Mouse (Mus musculus) retina, embryonic 14.5 days (tissue): ENCODE results near the gene Ip6k2.

Experiments
- DNase-seq: peaks from one replicate; pipeline ENCODE4 v3.0.0-alpha.2; 2015; ENCODE audit warnings: low spot score

The Ip6k2 gene

DNA sequence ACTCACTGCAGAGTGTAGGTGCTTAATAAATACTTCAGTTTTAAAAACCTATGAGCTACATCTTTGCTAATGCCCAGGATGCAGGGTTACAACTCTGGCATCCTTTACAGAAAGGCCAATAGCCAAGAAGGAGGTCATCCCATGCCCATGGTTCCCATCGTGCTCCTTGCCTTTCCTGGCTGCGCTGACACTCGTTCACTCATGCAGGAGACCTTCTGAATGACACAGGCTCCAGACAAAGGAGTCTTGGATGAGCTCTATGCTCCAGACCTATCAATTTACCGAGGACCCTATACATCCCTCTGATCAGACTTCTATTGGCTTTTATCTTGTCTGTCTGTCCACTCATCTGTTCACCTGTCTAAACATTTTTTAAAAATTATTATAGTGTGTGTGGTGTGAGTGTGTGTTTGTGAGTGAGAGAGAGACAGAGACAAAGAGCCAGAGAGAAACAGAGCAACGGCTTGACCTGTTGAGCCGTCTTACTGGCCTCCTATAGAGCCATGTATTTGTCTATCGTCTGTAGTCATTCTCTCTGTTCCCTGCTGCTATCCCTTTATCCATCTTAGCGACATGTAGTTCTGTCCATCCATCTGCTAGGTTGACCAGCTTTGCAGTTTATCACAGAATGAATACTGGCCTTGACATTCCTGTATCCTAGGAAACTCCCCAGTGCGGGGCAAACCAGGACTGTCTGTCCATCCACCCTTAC lies 604 bp upstream of the Ip6k2 start:
- DNase-seq, result peak; percentile 42

- DNase-seq, result peak; percentile 81
These were observed 1.8 kb downstream of the Ip6k2 start for GRCm38 (mm10) chr9:108785416-108785815.

GRCm38 (mm10) chr9:108786494-108786893 lies 2.9 kb downstream of the Ip6k2 start:
- DNase-seq, result no peak

DNA sequence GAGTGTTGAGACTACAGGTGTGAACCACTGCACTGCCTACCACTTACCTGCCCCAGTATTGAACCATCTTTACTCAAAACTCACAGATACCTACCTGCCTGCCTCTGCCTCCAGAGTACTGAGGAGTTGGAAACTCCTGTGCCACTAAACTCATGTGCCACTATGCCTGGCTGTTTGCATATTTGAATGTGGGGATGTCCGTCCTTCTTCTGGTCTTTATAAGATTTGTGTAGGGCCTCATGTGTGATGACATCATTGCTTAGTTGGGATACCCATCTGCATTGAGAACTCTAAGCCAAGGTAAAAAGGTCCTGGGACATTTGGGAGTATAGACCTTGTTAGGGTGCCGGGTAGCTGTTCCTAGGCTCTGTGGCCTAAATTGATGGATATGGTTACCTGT lies 3.5 kb downstream of the Ip6k2 start:
- no peak for DNase-seq

DNA sequence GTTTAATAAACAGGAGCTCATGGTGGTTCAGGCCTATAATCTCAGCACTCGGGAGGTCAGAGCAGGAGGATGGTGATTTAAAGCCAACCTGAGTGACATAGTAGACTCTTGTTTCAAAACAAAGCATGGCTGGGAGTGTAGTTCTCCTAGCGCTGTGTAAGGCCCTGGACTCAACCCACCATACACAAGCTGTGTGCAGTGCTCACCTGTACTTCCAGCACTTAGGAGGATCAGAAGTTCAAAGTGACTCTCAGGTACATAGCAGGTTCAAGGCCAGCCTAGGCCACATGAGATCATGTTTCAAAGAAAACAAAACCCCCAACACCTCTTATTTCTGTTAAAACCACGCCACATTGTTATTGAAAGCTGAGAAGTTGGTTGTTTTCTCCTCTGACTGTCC lies 5.1 kb downstream of the Ip6k2 start:
- DNase-seq, result no peak

DNA sequence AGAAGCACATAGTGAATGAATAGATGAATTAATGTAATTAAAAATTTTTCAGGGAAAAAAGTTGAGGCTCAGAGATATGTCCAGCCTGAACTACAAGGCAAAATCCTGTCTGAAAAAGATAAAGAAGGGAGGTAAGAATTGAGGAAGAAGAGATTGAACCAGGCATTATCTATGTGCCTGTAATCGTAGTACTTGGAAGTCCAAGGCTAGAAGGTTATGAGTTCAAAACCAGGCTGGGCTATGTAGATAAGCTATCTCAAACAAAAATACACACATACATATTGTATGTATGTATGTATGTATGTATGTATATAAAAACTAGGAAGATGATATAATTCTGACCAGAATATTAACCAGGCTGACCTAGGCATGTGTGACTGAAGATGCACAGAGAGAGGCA lies 8.7 kb downstream of the Ip6k2 start:
- DNase-seq, result no peak

- no peak for DNase-seq
These were observed 9.1 kb downstream of the Ip6k2 start for GRCm38 (mm10) chr9:108792730-108793129.

DNA sequence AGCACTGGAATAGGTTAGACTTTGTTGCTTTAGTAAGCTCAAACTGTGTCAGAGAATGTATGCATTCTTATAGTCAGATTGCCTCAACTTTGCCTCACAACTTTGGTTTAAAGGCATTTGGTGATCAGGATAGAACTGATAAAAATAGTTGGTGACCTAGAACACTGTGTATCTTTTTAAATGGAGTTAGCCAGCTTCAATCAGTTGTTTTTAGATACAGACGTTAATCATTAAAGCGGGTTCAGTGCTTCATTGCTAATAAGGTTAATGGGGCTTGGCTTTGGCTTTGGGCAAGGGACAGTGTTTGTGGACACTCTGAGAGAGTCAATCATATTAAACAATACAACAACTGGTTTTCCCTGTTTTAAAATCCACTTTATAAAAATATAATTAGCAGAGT lies 11.7 kb downstream of the Ip6k2 start:
- peak; percentile 19 for DNase-seq

- DNase-seq, result peak; percentile 27
These were observed 12.2 kb downstream of the Ip6k2 start for GRCm38 (mm10) chr9:108795762-108796161.

DNA sequence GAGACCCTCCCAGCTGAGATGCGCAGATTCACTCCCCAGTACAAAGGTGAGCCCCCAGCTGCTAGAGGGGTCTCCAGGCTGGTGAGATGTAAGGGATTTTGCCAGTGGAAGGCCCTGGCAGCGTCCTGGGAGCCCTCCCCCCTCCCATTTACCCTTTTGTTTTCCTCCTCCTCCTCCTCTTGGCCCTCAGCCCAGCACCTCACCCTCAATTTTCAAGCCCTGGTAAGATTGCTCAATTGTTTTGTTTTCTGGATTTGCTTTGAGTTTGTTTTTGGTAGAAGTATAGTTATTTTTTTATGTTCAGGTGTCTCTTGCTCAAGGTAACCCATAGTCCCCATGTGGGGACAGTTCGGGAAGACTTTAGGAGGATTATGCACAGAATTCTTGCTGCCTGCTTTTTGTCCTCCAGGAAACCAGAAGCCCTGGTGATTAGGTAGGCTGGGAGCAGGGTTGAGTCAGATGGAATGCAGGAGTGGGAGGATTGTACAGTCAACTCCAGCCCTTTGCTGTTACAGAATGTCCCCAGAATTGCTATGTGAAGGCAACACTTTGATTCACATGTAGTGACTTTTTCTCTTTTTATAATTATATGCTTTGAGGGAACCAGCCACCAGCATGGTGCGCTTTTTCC lies 12.9 kb downstream of the Ip6k2 start:
- no peak for DNase-seq

- DNase-seq, result no peak
These were observed 13.9 kb downstream of the Ip6k2 start for GRCm38 (mm10) chr9:108797477-108797876.

GRCm38 (mm10) chr9:108798508-108799075 lies 15.0 kb downstream of the Ip6k2 start:
- no peak for DNase-seq

- DNase-seq, result no peak
These were observed 16.0 kb downstream of the Ip6k2 start for GRCm38 (mm10) chr9:108799564-108799963.

DNA sequence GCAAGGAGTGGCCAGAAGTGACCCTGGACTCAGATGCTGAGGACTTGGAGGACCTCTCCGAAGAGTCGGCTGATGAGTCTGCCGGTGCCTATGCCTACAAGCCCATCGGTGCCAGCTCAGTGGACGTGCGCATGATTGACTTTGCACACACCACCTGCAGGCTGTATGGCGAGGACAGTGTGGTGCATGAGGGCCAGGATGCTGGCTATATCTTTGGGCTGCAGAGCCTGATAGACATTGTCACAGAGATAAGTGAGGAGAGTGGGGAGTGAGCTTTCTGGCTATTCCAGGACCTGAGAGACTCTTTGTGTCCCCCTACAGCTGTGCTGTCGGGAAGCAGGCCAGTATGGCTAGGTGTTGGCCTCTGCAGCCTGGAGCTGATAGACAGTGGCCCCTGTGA lies 22.2 kb downstream of the Ip6k2 start:
- DNase-seq, result no peak

- no peak for DNase-seq
These were observed 22.8 kb downstream of the Ip6k2 start for GRCm38 (mm10) chr9:108806379-108806778.

- no peak for DNase-seq
These were observed 23.2 kb downstream of the Ip6k2 start for GRCm38 (mm10) chr9:108806831-108807230.

- no peak for DNase-seq
These were observed 24.1 kb downstream of the Ip6k2 start for GRCm38 (mm10) chr9:108807674-108808073.

DNA sequence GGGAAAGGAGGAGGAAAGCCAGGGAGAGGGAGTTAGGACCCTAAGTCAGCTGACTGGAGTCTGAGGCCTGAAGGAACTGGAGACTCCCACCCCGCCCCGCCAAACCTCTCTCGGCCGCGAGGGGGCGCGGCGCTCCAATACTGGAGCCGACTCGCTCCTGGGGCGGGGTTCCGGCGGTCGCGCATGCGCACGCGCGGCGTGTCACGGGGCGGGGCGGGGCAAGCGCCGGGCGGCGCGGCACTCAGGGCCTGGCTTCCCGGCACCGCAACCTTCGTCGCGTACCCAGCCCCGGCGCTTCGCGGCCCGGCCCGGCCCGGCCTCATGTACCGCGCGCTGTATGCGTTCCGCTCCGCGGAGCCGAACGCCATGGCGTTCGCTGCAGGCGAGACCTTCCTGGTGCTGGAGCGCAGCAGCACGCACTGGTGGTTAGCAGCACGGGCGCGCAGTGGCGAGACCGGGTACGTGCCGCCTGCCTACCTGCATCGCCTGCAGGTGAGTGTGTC lies 24.6 kb downstream of the Ip6k2 start, which contains the start of gene Nckipsd:
Gene Nckipsd, plus strand, starts transcription at position 206 of the 503 bp plus-strand sequence.
- DNase-seq, result peak; percentile 98

- no peak for DNase-seq
These were observed 25.6 kb downstream of the Ip6k2 start for GRCm38 (mm10) chr9:108809188-108809587.

- DNase-seq, result no peak
These were observed 26.1 kb downstream of the Ip6k2 start for GRCm38 (mm10) chr9:108809723-108810122.

DNA sequence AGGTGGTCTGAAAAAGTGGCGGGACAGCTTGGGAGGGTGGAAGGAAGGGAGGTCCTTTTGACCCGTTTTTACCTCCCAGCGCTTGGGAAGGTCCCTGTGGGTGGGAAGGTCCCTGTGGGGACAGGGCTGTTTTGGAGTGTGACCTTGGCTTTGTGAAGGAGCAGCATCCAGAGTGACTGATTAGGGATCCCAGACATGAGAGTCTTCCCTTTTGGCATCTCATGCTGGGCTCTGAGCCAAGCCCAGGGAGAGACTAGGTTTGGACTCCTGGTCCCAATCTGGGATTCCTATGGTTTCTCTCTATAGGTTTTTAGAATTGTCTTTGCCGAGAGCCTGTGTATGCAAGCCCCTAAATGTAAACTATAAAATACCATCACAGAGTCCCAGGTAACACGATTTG lies 26.9 kb downstream of the Ip6k2 start:
- no peak for DNase-seq

GRCm38 (mm10) chr9:108815557-108815956 lies 32.0 kb downstream of the Ip6k2 start:
- no peak for DNase-seq

- peak; percentile 60 for DNase-seq
These were observed 35.9 kb downstream of the Ip6k2 start for GRCm38 (mm10) chr9:108819495-108819894.
